Mouse (Mus musculus) midbrain, embryonic 16.5 days (tissue): ENCODE results near the gene Cpa2. TPM values are rescaled to one million over a fixed set of nuclear protein-coding genes. Genes with fewer than 3 reads are reported as not detected.

Experiments
- ATAC-seq: fragments of 200-750 bp; cut with Nextera tagmentation; 2 replicates; pipeline ENCODE4 v1.8.0; 2017; ENCODE audit warnings: moderate TSS enrichment
- H3K27ac ChIP-seq: fragments of 300-500 bp; sonication (generic); 2 replicates; pipeline ENCODE4 v1.5.1; 2014; ENCODE audit warnings: mild to moderate bottlenecking, low read length, mixed read lengths
- H3K27me3 ChIP-seq: fragments of 300-500 bp; sonication (generic); 2 replicates; pipeline ENCODE4 v1.6.1; 2014; ENCODE audit warnings: low read depth, low read length, mixed read lengths; ENCODE audit not compliant: control insufficient read depth, insufficient read depth
- H3K36me3 ChIP-seq: fragments of 300-500 bp; sonication (generic); 2 replicates; pipeline ENCODE4 v1.6.1; 2014; ENCODE audit warnings: mild to moderate bottlenecking, low read length, moderate library complexity, mixed read lengths; ENCODE audit not compliant: control insufficient read depth, insufficient read depth
- H3K4me1 ChIP-seq: fragments of 300-500 bp; sonication (generic); 2 replicates; pipeline ENCODE4 v1.6.1; 2014; ENCODE audit warnings: mild to moderate bottlenecking, low read length, mixed read lengths; ENCODE audit not compliant: control insufficient read depth, insufficient read depth
- H3K4me2 ChIP-seq: fragments of 300-500 bp; sonication (generic); 2 replicates; pipeline ENCODE4 v1.6.1; 2014; ENCODE audit warnings: mild to moderate bottlenecking, low read length, mixed read lengths
- H3K4me3 ChIP-seq: fragments of 300-500 bp; sonication (generic); 2 replicates; pipeline ENCODE4 v1.5.1; 2014; ENCODE audit warnings: low read depth, mild to moderate bottlenecking, low read length, moderate library complexity, mixed read lengths
- H3K9ac ChIP-seq: fragments of 300-500 bp; sonication (generic); 2 replicates; pipeline ENCODE4 v1.6.1; 2014; ENCODE audit warnings: low read depth, low read length, mixed read lengths
- H3K9me3 ChIP-seq: fragments of 300-500 bp; sonication (generic); replicated peaks from 2 replicates; pipeline ENCODE4 v1.6.1; 2014; ENCODE audit warnings: mild to moderate bottlenecking, low read length, mixed read lengths; ENCODE audit not compliant: control insufficient read depth, poor library complexity, severe bottlenecking
- WGBS: fragments of 180-500 bp; shearing (Covaris S2); extraction: QIAGEN DNeasy Blood & Tissue Kit; methylation state at CpG from one replicate; pipeline ENCODE4 v1.1.7; 2014; 5-methylcytosine and 5-hydroxymethylcytosine counted together
- polyA plus RNA-seq: library from polyadenylated mRNA; unstranded; fragments of >200 nt; fragmentation: Nextera tagmentation; extraction: Ambion mirVana; gene quantifications from 2 replicates; pipeline ENCODE4 v1.2.1, GENCODE M21; 2015

Cpa2 gene
- polyA plus RNA-seq, 1 experiment from 2014 or later, result 9.0 TPM

DNA sequence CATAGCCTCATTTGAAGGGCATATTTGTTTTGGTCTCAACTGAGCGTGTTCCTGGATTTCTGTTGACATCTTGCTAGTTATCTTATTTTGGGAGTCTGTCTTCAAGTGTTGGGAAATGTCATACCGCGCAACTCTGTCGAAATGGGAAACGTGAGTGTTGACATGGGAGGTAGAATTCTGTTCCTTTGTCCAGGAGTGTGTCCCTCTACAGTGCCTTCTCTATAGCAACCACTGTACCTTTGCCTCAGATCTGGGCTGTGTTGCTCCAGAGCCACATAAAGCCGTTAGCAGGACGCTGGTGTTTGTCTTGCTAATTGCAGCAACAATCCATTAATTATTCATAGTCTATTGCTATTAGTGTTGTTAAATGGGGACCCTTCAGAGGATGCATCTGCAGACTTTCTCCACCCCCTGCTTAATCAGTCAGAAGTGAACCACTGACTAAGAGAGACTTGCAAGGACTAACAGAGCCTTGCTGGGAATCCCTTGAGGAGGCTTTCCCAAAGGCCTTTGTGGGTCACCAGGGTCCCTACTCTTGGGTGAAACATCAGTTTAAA, 45.6 kb downstream of the Cpa2 start:
- Histone ChIP-seq H3K4me2 (no peak overlapping the region), H3K9ac (no peak overlapping the region), H3K4me1 (peaks cover 4% of the 10 kb centered on the region; the same call in 1 of the 2 replicates), H3K36me3 (no peaks in the 10 kb centered on the region), H3K27me3 (no peaks in the 10 kb centered on the region), H3K9me3 (no peaks in the 10 kb centered on the region), H3K27ac (no peak overlapping the region), H3K4me3 (no peak overlapping the region)
- 73% methylated on average over 7 of the region's 7 CpGs for WGBS
- no peak for ATAC-seq

- Histone ChIP-seq H3K4me3 (no peak overlapping the region), H3K27ac (no peak overlapping the region), H3K36me3 (no peaks in the 10 kb centered on the region), H3K9ac (no peak overlapping the region), H3K4me2 (no peak overlapping the region), H3K4me1 (peaks cover 4% of the 10 kb centered on the region), H3K27me3 (no peaks in the 10 kb centered on the region), H3K9me3 (no peaks in the 10 kb centered on the region)
- no peak for ATAC-seq
- WGBS, result 46% methylated on average over 2 of the region's 2 CpGs
Measured at GRCm38 (mm10) chr6:30589819-30590218, 48.4 kb downstream of the Cpa2 start.

DNA sequence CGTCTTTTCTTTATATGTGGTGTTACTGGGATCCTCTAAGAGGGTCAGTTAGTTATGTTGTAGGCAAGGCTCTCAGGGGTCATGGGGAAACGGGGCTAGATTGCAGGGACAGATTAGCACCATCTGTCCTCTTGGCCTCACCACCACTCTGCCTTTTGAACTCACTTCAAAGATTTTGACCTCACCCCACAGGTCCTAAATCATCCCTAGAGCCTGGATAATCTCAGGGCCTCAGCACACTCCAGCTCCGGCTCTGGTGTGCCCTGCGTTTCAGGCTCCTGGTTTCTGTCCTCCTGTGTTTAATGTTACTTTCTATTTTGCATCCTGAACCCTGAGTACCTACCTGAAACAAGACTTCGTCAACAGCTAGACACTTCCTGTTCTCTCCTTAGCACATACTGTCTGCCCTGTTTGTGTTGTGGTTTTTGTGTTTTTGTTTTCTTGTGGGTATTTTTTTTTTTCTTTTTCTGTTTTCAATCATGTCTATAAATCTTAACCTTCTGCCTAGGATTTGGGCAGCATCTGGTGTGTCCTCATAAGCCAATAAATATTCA, 50.5 kb downstream of the Cpa2 start:
- 57% methylated on average over 5 of the region's 5 CpGs for WGBS
- H3K4me2 ChIP-seq, result no peak overlapping the region
- H3K27ac ChIP-seq, result 0 out of 2 replicates have a peak overlapping the region, but pooled peaks have one; percentile 2
- no peak overlapping the region for H3K4me3 ChIP-seq
- H3K36me3 ChIP-seq, result no peaks in the 10 kb centered on the region
- H3K9ac ChIP-seq, result no peak overlapping the region
- H3K9me3 ChIP-seq, result no peaks in the 10 kb centered on the region
- H3K27me3 ChIP-seq, result no peaks in the 10 kb centered on the region
- H3K4me1 ChIP-seq, result peaks cover 4% of the 10 kb centered on the region
- no peak for ATAC-seq

DNA sequence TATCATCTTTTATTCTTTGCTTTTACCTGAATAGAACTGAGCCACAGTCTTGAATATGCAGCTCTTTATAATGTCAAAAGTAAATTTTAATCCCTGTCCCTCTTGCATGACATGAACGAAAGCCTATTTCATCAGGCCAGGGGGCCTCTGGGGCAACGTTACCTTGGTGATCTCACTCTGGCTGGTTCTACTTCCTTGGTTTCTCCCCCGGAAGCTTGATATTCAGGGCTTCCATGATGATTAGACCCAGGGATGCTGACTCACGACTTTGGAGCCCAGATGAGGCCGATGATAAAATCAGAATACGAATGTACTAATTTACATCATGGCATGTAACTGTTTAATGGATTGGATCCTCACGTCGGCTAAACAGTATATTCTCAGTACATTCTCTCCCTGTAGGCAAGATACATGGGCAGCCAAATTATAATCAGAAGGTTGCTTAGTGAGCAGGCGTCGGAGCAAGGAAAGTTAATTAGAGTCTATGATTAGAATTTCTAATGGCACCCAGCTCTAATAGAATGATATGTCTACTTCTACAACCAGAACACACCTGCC, 51.1 kb downstream of the Cpa2 start:
- ATAC-seq, result peak; percentile 33; the same call in 1 of the 2 replicates

GRCm38 (mm10) chr6:30594364-30594763, 53.0 kb downstream of the Cpa2 start:
- no peak overlapping the region for H3K9ac ChIP-seq
- H3K9me3 ChIP-seq, result no peaks in the 10 kb centered on the region
- no peaks in the 10 kb centered on the region for H3K27me3 ChIP-seq
- WGBS, result 70% methylated on average over 7 of the region's 7 CpGs
- H3K4me1 ChIP-seq, result peaks cover 4% of the 10 kb centered on the region
- no peak overlapping the region for H3K4me2 ChIP-seq
- H3K36me3 ChIP-seq, result no peaks in the 10 kb centered on the region
- no peak overlapping the region for H3K4me3 ChIP-seq
- H3K27ac ChIP-seq, result no peak overlapping the region
- ATAC-seq, result no peak

More for the DNA sequence above, 51.1 kb downstream of the Cpa2 start:
- Histone ChIP-seq H3K4me1 (peaks cover 4% of the 10 kb centered on the region), H3K4me2 (no peak overlapping the region), H3K36me3 (no peaks in the 10 kb centered on the region), H3K27me3 (no peaks in the 10 kb centered on the region), H3K9ac (no peak overlapping the region), H3K27ac (no peak overlapping the region), H3K4me3 (no peak overlapping the region), H3K9me3 (no peaks in the 10 kb centered on the region)
- 32% methylated on average over 10 of the region's 10 CpGs for WGBS

DNA sequence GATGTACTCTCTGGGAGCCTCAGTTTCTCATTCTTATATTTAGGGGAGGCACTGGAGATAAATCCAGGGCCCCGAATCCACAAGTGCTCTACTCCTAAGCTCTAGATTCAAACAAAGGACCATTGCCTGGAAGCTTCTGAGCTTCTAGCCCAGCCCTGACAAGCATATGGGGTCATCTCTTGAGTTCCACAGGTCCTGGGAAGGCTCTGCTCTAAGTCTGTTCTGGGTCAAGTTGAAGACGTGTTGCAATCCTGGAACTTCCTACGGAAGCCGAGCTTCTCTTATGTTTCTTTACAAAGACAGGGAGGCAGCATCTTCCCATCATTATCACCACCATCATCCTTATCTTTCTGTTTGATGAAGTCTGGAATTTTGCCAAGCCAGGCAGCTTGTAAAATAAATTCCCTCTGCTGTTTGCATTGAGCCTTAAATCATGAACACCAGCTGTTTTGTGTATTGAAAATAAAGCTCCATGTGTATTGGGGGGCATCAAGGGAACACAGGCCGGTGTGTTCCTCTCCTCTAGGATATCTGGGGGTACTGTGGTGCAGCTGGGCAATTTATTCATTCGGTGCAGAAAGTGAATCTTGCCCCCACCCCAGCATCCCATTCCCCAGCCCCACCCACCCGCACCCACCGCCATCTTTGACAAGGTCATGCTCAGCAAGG, 55.0 kb downstream of the Cpa2 start:
- Histone ChIP-seq H3K27me3 (no peaks in the 10 kb centered on the region), H3K4me3 (no peak overlapping the region), H3K4me2 (no peak overlapping the region), H3K4me1 (no peaks in the 10 kb centered on the region; the same call in 1 of the 2 replicates), H3K9ac (no peak overlapping the region), H3K36me3 (no peaks in the 10 kb centered on the region), H3K27ac (no peak overlapping the region), H3K9me3 (no peaks in the 10 kb centered on the region)
- 80% methylated on average over 8 of the region's 8 CpGs for WGBS
- no peak for ATAC-seq

DNA sequence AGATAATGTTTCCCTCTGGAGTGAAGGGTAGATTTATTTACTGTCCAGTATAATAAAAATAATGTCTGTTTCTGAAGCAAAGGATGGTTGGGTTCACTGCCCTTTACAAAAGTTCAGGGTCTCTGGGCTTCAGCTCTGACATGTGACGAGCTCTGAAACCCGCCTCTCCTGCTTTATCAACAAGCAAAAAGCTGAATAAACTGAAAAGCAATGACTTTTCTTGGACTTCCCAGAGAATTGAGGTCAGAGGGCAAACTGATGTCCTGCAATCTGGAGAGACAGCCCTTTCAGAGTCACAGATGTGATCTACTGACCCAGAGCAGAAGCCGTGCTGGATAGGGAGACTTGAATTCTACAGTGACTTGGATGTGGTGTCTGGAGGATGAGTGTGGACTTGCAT, 58.7 kb downstream of the Cpa2 start:
- no peaks in the 10 kb centered on the region for H3K27me3 ChIP-seq
- 81% methylated on average over 3 of the region's 3 CpGs for WGBS
- H3K4me3 ChIP-seq, result no peak overlapping the region
- ATAC-seq, result no peak
- no peak overlapping the region for H3K9ac ChIP-seq
- H3K4me2 ChIP-seq, result no peak overlapping the region
- no peaks in the 10 kb centered on the region for H3K4me1 ChIP-seq
- H3K27ac ChIP-seq, result no peak overlapping the region
- no peaks in the 10 kb centered on the region for H3K36me3 ChIP-seq
- no peaks in the 10 kb centered on the region for H3K9me3 ChIP-seq

DNA sequence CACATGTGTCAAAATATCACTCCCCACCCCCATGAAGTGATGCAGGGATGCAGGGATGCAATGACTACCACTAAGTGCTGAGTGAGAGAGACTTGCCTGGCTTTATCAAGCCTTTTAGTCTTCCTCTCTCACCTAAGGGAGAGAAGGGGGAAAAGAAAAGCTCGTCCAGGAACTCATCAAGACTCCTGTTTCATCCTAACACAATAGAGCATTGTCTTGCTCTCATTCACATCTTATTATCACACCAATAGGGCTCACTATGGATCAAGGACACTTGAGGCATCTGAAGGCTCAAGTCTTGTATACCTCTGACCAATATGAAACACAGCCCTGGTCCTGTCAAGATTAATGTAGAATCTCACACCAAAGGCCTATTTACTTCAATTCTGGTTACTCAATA, 59.6 kb downstream of the Cpa2 start:
- no peak for ATAC-seq
- no peak overlapping the region for H3K9ac ChIP-seq
- H3K27me3 ChIP-seq, result no peaks in the 10 kb centered on the region
- H3K27ac ChIP-seq, result no peak overlapping the region
- H3K4me1 ChIP-seq, result no peaks in the 10 kb centered on the region
- no peak overlapping the region for H3K4me2 ChIP-seq
- no peaks in the 10 kb centered on the region for H3K9me3 ChIP-seq
- no peak overlapping the region for H3K4me3 ChIP-seq
- H3K36me3 ChIP-seq, result no peaks in the 10 kb centered on the region
- 54% methylated on average over 1 of the region's 1 CpGs for WGBS

DNA sequence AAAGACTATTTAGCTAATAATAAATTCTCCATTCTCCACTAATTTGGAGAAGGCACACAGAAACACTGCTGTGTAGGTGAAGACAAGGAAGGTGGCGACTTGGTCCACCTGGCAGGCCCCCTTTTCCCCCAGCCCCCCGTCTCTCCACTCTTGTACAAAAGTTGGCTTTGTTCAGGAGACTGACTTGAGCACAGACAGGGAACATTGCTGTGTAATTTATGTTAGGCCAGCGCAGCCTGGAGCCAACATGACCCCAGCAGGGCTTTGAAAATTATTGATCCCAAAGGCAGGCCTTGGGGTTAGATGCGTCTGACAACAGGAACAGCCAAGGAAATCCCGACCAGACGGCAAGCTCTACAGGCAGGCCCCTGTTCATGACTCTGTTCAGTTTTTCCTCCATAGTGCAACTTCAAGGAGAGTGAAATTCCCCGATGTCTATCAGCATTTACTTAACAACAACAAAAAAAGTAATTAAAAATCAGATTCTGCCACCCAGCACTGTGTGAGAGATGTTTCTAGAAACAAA, 63.0 kb downstream of the Cpa2 start:
- Histone ChIP-seq H3K36me3 (no peaks in the 10 kb centered on the region), H3K9me3 (no peaks in the 10 kb centered on the region), H3K4me3 (no peak overlapping the region), H3K9ac (no peak overlapping the region), H3K4me1 (no peaks in the 10 kb centered on the region), H3K27me3 (no peaks in the 10 kb centered on the region), H3K4me2 (no peak overlapping the region), H3K27ac (no peak overlapping the region)
- no peak for ATAC-seq
- 77% methylated on average over 7 of the region's 7 CpGs for whole genome bisulfite sequencing
